Mouse (Mus musculus): Measurements from ENCODE around the gene Opcml. TPM values are rescaled to one million over a fixed set of nuclear protein-coding genes. Genes with fewer than 3 reads are reported as not detected.

The Opcml gene
- total and polyA plus RNA-seq, 2 experiments from 2014 or later: 48.3 to 140 TPM

DNA sequence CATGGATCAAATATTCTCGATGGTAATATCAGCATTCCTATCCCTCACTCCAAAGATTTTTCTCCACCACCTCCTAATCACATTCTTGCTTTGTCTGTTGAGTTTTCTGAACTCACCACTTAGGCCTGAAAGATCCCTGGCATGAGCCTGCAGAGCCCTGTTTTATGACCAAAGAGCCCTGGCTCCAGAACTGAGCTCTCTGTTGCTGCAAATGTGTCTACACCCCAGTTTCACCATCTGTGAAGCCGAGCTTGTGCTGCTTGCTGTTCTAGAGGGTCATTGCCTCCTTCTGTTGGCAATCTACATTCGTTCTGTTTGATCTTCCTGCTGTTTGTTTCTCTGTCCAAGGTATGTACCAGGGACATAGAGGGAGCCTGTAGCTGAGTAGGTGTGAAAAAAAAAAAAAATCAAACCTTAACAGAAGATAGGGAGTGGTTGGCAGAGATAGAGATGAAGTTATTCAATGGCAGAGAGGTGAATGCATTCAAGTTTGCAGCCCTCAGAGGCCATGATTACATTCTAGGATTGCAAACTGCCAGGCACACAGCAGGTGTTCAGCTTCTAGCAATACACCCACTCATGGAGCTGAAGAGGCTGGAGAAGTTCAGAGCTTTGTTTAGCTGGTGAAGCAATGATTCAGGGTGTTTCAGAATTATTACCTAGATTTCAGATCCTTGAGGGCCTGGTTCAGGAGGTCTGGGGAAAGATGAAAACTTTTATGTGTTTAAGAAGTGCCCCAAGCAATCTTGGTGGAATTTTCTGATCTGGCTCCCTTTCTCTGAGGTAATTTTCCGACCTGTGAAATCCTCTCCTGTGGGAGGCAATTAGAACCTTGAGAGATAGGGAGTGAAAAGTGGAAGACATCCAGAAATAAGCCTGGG, 133.6 kb downstream of the Opcml start:
- no peak overlapping the region for H3K4me3 ChIP-seq (ENCODE audit: low read depth, low read length)

DNA sequence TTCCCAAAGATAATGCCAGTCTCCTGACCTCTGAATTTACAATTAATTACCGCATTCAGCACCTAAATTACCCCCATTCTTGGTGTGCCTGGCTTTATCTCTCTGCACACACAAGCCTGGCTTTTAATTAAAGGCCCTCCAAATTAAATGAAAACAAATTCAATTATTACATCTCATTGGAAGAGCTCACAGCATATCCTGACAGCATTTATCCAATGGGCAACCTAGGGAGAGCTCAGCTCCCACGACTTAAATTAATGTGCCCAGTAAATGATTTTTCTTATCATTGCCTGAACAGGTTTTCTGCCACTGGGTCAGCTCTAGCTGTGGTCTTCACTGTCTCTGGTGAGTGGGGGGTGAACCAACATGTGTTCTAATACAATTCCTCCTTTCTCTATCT, 135.1 kb downstream of the Opcml start:
- Histone ChIP-seq H3K9me3 (ENCODE audit: low read length) (no peaks in the 10 kb centered on the region), H3K9ac (no peak overlapping the region), H3K4me3 (ENCODE audit: low read depth, low read length) (no peak overlapping the region), H3K27me3 (ENCODE audit: insufficient read depth, low read length) (no peaks in the 10 kb centered on the region), H3K4me1 (ENCODE audit: insufficient read depth) (no peaks in the 10 kb centered on the region), H3K4me2 (ENCODE audit: low read depth) (no peak overlapping the region), H3K27ac (ENCODE audit: low read depth, low read length) (no peak overlapping the region), H3K36me3 (ENCODE audit: insufficient read depth) (no peaks in the 10 kb centered on the region)
- ATAC-seq: no peak
- TF ChIP-seq CTCF (IDR thresholded peaks at IDR 0.05; ENCODE audit: low read depth): no peak
- 18% methylated on average over 2 of the region's 2 CpGs for WGBS
- DNase-seq: no peak

More for the DNA sequence above, 133.6 kb downstream of the Opcml start:
- 72% methylated on average over 4 of the region's 4 CpGs for WGBS
- H3K9me3 ChIP-seq (ENCODE audit: low read length): no peaks in the 10 kb centered on the region
- H3K27ac ChIP-seq (ENCODE audit: low read depth, low read length): no peak overlapping the region
- H3K4me1 ChIP-seq (ENCODE audit: insufficient read depth): no peaks in the 10 kb centered on the region
- H3K27me3 ChIP-seq (ENCODE audit: insufficient read depth, low read length): no peaks in the 10 kb centered on the region
- H3K9ac ChIP-seq: no peak overlapping the region
- DNase-seq (no peak), ATAC-seq (no peak)
- no peak overlapping the region for H3K4me2 ChIP-seq (ENCODE audit: low read depth)
- H3K36me3 ChIP-seq (ENCODE audit: insufficient read depth): no peaks in the 10 kb centered on the region
- no peak for TF ChIP-seq CTCF (IDR thresholded peaks at IDR 0.05; ENCODE audit: low read depth)

DNA sequence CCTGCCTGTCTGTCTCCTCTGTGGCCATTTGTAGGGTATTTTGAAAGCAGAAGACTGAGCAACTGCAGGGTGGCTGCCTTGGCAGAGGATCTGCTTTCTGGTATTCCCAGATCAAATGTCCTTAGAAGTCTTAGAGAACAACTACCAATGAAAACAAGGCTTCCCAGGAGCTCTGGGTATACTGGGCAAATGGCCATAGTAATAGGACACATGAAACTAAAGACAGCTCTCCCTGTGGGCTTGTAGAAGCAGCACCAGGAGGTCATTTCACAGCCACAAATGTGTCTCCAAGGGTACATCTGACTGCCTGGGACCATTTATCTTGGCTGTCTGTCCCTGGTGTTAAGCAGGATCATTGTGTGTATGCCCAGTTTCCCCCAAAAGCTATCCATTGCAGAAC, 146.7 kb downstream of the Opcml start:
- H3K9me3 ChIP-seq (ENCODE audit: low read length): no peaks in the 10 kb centered on the region
- no peak overlapping the region for H3K9ac ChIP-seq
- TF ChIP-seq CTCF (IDR thresholded peaks at IDR 0.05; ENCODE audit: low read depth): no peak
- no peaks in the 10 kb centered on the region for H3K4me1 ChIP-seq (ENCODE audit: insufficient read depth)
- no peak overlapping the region for H3K4me2 ChIP-seq (ENCODE audit: low read depth)
- no peaks in the 10 kb centered on the region for H3K36me3 ChIP-seq (ENCODE audit: insufficient read depth)
- H3K27me3 ChIP-seq (ENCODE audit: insufficient read depth, low read length): no peaks in the 10 kb centered on the region
- DNase-seq (no peak), ATAC-seq (no peak)
- no peak overlapping the region for H3K4me3 ChIP-seq (ENCODE audit: low read depth, low read length)
- no peak overlapping the region for H3K27ac ChIP-seq (ENCODE audit: low read depth, low read length)

DNA sequence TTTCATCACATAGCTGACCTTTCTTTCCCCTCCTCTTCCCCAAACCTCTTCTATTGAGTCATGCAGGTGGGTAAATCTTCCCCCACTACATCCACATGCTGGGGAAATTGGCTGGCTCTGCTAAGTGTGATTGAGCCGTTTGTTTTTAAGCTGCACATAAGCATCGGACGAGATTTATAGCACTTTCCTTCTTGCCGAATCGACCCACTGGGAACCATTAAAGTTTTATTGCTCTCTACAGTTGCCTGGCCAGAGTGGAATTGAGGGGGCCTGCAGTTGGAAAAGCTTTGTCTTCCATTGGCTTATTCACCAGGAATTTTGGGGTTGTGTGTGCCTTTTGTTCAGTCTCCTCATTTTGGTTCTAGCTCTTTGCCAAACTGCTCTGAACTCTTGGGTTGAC, 147.1 kb downstream of the Opcml start:
- 83% methylated on average over 5 of the region's 5 CpGs for WGBS
- Histone ChIP-seq H3K27me3 (ENCODE audit: insufficient read depth, low read length) (no peaks in the 10 kb centered on the region), H3K4me2 (ENCODE audit: low read depth) (no peak overlapping the region), H3K9me3 (ENCODE audit: low read length) (no peaks in the 10 kb centered on the region), H3K36me3 (ENCODE audit: insufficient read depth) (no peaks in the 10 kb centered on the region), H3K4me3 (ENCODE audit: low read depth, low read length) (no peak overlapping the region), H3K27ac (ENCODE audit: low read depth, low read length) (no peak overlapping the region), H3K4me1 (ENCODE audit: insufficient read depth) (no peaks in the 10 kb centered on the region), H3K9ac (no peak overlapping the region)
- no peak for DNase-seq
- ATAC-seq: no peak
- TF ChIP-seq CTCF (IDR thresholded peaks at IDR 0.05; ENCODE audit: low read depth): no peak

DNA sequence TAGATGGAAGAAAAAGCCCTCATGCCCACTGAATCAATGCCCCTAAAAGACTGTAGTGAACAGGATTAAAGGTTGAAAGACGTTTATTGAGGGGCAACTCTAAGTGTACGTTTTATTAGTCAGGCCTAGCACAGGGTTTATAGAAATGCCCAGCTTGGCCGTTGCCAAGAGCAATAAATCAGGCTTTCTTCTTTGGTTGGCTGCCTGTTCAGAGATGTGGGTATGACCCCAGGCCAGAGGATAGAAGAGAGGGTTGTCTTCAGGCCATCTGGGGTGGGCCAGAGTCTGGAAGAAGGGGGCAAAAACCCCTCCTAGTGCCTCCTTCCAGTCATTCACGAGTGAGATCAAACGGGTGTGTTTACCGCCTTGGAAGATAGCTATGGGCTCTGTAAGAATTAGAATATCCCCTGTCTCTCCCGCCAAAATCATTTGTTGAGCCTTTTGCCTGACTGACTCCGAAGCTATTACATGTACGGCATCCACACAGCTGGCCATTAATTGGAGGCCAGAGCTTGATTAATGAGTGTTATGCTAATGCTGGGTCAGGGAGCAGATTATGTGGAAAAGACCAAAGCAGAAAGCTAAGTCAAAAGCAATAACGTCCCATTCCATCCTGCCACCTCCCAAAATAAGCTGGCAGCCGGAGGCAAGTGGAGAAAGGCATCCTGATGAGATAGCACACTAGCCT, 154.9 kb downstream of the Opcml start:
- Histone ChIP-seq H3K9me3 (ENCODE audit: low read length) (no peaks in the 10 kb centered on the region), H3K4me3 (ENCODE audit: low read depth, low read length) (no peak overlapping the region), H3K36me3 (ENCODE audit: insufficient read depth) (no peaks in the 10 kb centered on the region), H3K4me1 (ENCODE audit: insufficient read depth) (no peaks in the 10 kb centered on the region), H3K9ac (no peak overlapping the region), H3K4me2 (ENCODE audit: low read depth) (no peak overlapping the region), H3K27ac (ENCODE audit: low read depth, low read length) (no peak overlapping the region), H3K27me3 (ENCODE audit: insufficient read depth, low read length) (no peaks in the 10 kb centered on the region)
- TF ChIP-seq CTCF (IDR thresholded peaks at IDR 0.05; ENCODE audit: low read depth): no peak
- WGBS: 35% methylated on average over 11 of the region's 11 CpGs
- DNase-seq: no peak
- ATAC-seq: no peak

DNA sequence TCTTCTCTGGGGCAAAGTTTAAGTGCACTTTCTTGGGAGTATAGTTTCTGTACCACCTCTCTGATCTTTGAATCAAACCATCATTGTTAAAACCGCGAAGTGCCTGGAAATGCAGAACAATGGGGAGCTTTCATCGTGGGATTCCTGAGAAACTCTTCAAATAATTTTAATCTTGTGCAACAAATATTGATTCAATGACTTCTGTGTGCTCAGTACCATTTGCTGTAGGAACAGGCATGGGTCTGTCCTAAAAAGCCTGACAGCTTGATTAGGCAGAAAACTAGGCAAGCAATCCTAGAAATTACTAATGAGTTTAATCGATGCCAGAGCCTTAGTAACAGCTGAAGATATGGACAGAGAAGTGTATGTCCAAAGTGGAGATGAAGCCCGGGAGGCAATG, 160.5 kb downstream of the Opcml start:
- TF ChIP-seq CTCF (IDR thresholded peaks at IDR 0.05; ENCODE audit: low read depth): no peak
- H3K27ac ChIP-seq (ENCODE audit: low read depth, low read length): no peak overlapping the region
- WGBS: 24% methylated on average over 5 of the region's 5 CpGs
- H3K27me3 ChIP-seq (ENCODE audit: insufficient read depth, low read length): no peaks in the 10 kb centered on the region
- no peaks in the 10 kb centered on the region for H3K9me3 ChIP-seq (ENCODE audit: low read length)
- no peaks in the 10 kb centered on the region for H3K36me3 ChIP-seq (ENCODE audit: insufficient read depth)
- ATAC-seq (no peak), DNase-seq (no peak)
- no peaks in the 10 kb centered on the region for H3K4me1 ChIP-seq (ENCODE audit: insufficient read depth)
- H3K4me2 ChIP-seq (ENCODE audit: low read depth): no peak overlapping the region
- no peak overlapping the region for H3K4me3 ChIP-seq (ENCODE audit: low read depth, low read length)
- no peak overlapping the region for H3K9ac ChIP-seq

DNA sequence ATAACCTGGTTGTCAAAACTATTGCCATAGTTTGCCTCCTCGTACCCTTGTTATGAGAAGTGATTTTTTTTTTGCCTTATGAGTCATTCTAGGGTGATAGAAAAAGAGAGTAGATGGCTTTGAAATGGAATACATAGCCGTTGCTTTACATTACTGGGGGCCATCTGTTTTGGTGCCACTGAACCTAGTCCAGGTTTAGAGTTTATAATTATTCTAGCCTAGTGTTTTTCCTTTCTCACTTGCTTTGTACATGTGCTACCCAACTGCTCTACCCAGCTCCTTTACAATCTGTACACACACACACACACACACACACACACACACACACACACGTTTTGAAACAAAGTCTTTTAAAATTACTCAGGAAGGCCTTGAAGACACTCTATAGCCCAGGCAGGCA, 171.1 kb downstream of the Opcml start:
- no peak for TF ChIP-seq CTCF (IDR thresholded peaks at IDR 0.05; ENCODE audit: low read depth)
- no peak for ATAC-seq
- H3K4me3 ChIP-seq (ENCODE audit: low read depth, low read length): no peak overlapping the region
- no peaks in the 10 kb centered on the region for H3K36me3 ChIP-seq (ENCODE audit: insufficient read depth)
- no peaks in the 10 kb centered on the region for H3K9me3 ChIP-seq (ENCODE audit: low read length)
- H3K27me3 ChIP-seq (ENCODE audit: insufficient read depth, low read length): no peaks in the 10 kb centered on the region
- no peak for DNase-seq
- H3K4me2 ChIP-seq (ENCODE audit: low read depth): no peak overlapping the region
- no peak overlapping the region for H3K27ac ChIP-seq (ENCODE audit: low read depth, low read length)
- WGBS: 61% methylated on average over 3 of the region's 3 CpGs
- H3K9ac ChIP-seq: no peak overlapping the region
- H3K4me1 ChIP-seq (ENCODE audit: insufficient read depth): no peaks in the 10 kb centered on the region

All from forebrain, postnatal 0 days (tissue).